Mouse (Mus musculus): ENCODE results near the gene Itpr3. TPM values are rescaled to one million over a fixed set of nuclear protein-coding genes. Genes with fewer than 3 reads are reported as not detected.

Gene Itpr3
- 42.0 and 54.2 TPM in 2 replicates for polyA plus RNA-seq (2012; rRNA removed)

- peak; percentile 91 for DNase-seq
Measured at GRCm38 (mm10) chr17:27056812-27057516, at the start of gene Itpr3. TSS of gene Itpr3 (plus strand) at chr17:27057304.

GRCm38 (mm10) chr17:27008277-27008676 is 48.8 kb upstream of the Itpr3 start:
- H3K4me3 ChIP-seq (ENCODE audit: control insufficient read depth, insufficient read depth, low read length), result no peak overlapping the region
- TF ChIP-seq POLR2A (IDR thresholded peaks at IDR 0.05; ENCODE audit: control insufficient read depth, extremely low read depth, insufficient read depth, low read length, poor library complexity) (no peak), CTCF (IDR thresholded peaks at IDR 0.05; ENCODE audit: borderline replicate concordance, control insufficient read depth, extremely low read depth, insufficient read depth, low read length, poor library complexity) (no peak)
- H3K36me3 ChIP-seq (ENCODE audit: control insufficient read depth, insufficient read depth, low read length), result no peaks in the 10 kb centered on the region
- peaks cover 16% of the 10 kb centered on the region for H3K4me1 ChIP-seq (replicated peaks; ENCODE audit: control insufficient read depth, insufficient read depth, low read length)
- no peak for DNase-seq
- WGBS, result 64% methylated on average over 2 of the region's 2 CpGs
- H3K27me3 ChIP-seq (ENCODE audit: control insufficient read depth, insufficient read depth, low read length), result no peaks in the 10 kb centered on the region
- H3K27ac ChIP-seq (ENCODE audit: control insufficient read depth, insufficient read depth, low read length), result no peak overlapping the region

More at GRCm38 (mm10) chr17:27056812-27057516, at the start of gene Itpr3:
- Histone ChIP-seq H3K27ac (ENCODE audit: control insufficient read depth, insufficient read depth, low read length) (peak within 1 kb of the TSS; percentile 77), H3K36me3 (ENCODE audit: control insufficient read depth, insufficient read depth, low read length) (no peaks in the 10 kb centered on the region), H3K27me3 (ENCODE audit: control insufficient read depth, insufficient read depth, low read length) (no peaks in the 10 kb centered on the region), H3K4me1 (replicated peaks; ENCODE audit: control insufficient read depth, insufficient read depth, low read length) (peaks cover 33% of the 10 kb centered on the region), H3K4me3 (ENCODE audit: control insufficient read depth, insufficient read depth, low read length) (peak within 1 kb of the TSS; percentile 97)
- TF ChIP-seq CTCF (IDR thresholded peaks at IDR 0.05; ENCODE audit: borderline replicate concordance, control insufficient read depth, extremely low read depth, insufficient read depth, low read length, poor library complexity) (peak; percentile 22; the same call in 1 of the 2 replicates), POLR2A (IDR thresholded peaks at IDR 0.05; ENCODE audit: control insufficient read depth, extremely low read depth, insufficient read depth, low read length, poor library complexity) (peak; percentile 95)
- under 1% methylated on average over 61 of the region's 66 CpGs for WGBS

- Histone ChIP-seq H3K4me3 (ENCODE audit: control insufficient read depth, insufficient read depth, low read length) (no peak overlapping the region), H3K27ac (ENCODE audit: control insufficient read depth, insufficient read depth, low read length) (no peak overlapping the region), H3K27me3 (ENCODE audit: control insufficient read depth, insufficient read depth, low read length) (no peaks in the 10 kb centered on the region), H3K36me3 (ENCODE audit: control insufficient read depth, insufficient read depth, low read length) (no peaks in the 10 kb centered on the region), H3K4me1 (replicated peaks; ENCODE audit: control insufficient read depth, insufficient read depth, low read length) (peaks cover 16% of the 10 kb centered on the region)
- DNase-seq, result no peak
- 94% methylated on average over 10 of the region's 10 CpGs for WGBS
- TF ChIP-seq CTCF (IDR thresholded peaks at IDR 0.05; ENCODE audit: borderline replicate concordance, control insufficient read depth, extremely low read depth, insufficient read depth, low read length, poor library complexity) (no peak), POLR2A (IDR thresholded peaks at IDR 0.05; ENCODE audit: control insufficient read depth, extremely low read depth, insufficient read depth, low read length, poor library complexity) (no peak)
Measured at GRCm38 (mm10) chr17:27011167-27011566, 45.9 kb upstream of the Itpr3 start.

- TF ChIP-seq CTCF (IDR thresholded peaks at IDR 0.05; ENCODE audit: borderline replicate concordance, control insufficient read depth, extremely low read depth, insufficient read depth, low read length, poor library complexity) (no peak), POLR2A (IDR thresholded peaks at IDR 0.05; ENCODE audit: control insufficient read depth, extremely low read depth, insufficient read depth, low read length, poor library complexity) (no peak)
- DNase-seq, result peak; percentile 68
- no peaks in the 10 kb centered on the region for H3K36me3 ChIP-seq (ENCODE audit: control insufficient read depth, insufficient read depth, low read length)
- peak overlapping the region; percentile 9; the same call in 1 of the 2 replicates for H3K27ac ChIP-seq (ENCODE audit: control insufficient read depth, insufficient read depth, low read length)
- 8% methylated on average over 14 of the region's 14 CpGs for WGBS
- peak overlapping the region; percentile 22; the same call in 1 of the 2 replicates for H3K4me3 ChIP-seq (ENCODE audit: control insufficient read depth, insufficient read depth, low read length)
- H3K27me3 ChIP-seq (ENCODE audit: control insufficient read depth, insufficient read depth, low read length), result no peaks in the 10 kb centered on the region
- peaks cover 19% of the 10 kb centered on the region for H3K4me1 ChIP-seq (replicated peaks; ENCODE audit: control insufficient read depth, insufficient read depth, low read length)
Measured at GRCm38 (mm10) chr17:27011998-27012672, 45.0 kb upstream of the Itpr3 start.

GRCm38 (mm10) chr17:27012909-27013308 is 44.2 kb upstream of the Itpr3 start:
- 15% methylated on average over 6 of the region's 6 CpGs for WGBS
- peak overlapping the region; percentile 9; the same call in 1 of the 2 replicates for H3K27ac ChIP-seq (ENCODE audit: control insufficient read depth, insufficient read depth, low read length)
- TF ChIP-seq POLR2A (IDR thresholded peaks at IDR 0.05; ENCODE audit: control insufficient read depth, extremely low read depth, insufficient read depth, low read length, poor library complexity) (no peak), CTCF (IDR thresholded peaks at IDR 0.05; ENCODE audit: borderline replicate concordance, control insufficient read depth, extremely low read depth, insufficient read depth, low read length, poor library complexity) (no peak)
- H3K4me1 ChIP-seq (replicated peaks; ENCODE audit: control insufficient read depth, insufficient read depth, low read length), result peaks cover 24% of the 10 kb centered on the region
- DNase-seq, result no peak
- no peak overlapping the region for H3K4me3 ChIP-seq (ENCODE audit: control insufficient read depth, insufficient read depth, low read length)
- no peaks in the 10 kb centered on the region for H3K36me3 ChIP-seq (ENCODE audit: control insufficient read depth, insufficient read depth, low read length)
- H3K27me3 ChIP-seq (ENCODE audit: control insufficient read depth, insufficient read depth, low read length), result no peaks in the 10 kb centered on the region
